Mouse (Mus musculus): ENCODE measurements around the gene Mavs.

Gene Mavs

DNA sequence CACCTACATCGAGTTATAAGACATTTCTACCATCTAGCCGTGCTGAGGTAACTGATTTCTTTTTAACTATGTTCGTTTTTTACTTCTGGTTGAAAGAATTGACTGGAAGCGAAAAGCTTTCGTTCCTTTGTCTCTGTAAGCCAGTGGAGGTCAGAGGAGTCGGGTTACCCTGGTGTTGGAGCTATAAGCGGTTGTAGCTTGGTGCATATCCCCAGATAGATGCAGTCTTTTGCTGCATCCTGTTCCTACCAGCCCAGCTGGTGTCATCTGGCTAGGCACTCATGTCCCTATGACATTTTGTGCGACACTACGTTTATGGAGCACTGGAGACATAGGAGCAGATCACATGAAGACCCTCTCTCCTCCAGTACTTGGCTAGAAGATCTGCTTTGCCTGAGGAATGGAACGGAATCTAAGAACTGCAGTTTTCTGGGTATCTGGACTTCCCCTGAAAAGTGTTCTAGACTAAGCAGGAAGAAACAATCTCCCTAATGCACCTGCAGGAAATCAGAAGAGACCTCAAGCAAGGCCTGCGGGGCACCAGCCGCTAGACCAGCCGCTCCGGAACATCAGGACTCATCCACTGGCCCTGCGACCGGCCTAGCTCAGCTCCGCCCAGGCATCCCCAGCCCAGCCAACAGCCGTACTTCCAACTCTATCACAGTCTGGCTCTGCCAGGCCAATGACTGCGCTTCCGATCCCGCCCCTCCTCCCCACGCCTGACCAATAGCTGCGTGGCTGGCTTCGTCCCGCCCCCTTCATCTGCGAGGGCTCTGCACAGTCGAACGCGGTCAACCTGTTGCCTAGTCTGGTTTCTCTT is at the start of gene Mavs:
Gene Mavs (plus strand): TSS at position 757 of the 820 bp plus-strand sequence.
- peak; percentile 92 to 94 for DNase-seq

DNA sequence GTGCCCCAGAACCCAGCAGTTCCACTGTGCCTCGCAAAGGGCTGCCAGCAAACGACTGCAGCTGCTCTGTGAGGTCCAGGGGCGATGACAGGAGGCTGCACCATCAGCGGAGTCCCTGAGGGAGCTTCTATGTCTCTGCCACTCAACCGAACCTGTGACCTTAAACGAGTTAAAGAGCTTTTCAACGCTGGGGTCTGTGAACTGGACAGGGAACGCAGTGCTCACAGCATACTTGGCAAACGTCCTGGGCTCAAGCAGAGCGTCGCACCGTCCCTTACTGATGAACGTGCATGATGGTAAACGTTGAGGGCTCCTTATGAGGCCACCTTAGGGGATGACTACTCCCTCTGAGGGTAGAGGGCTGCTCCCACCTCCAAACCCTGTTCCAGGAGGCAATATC is 47.5 kb upstream of the Mavs start:
- no peak for DNase-seq

DNA sequence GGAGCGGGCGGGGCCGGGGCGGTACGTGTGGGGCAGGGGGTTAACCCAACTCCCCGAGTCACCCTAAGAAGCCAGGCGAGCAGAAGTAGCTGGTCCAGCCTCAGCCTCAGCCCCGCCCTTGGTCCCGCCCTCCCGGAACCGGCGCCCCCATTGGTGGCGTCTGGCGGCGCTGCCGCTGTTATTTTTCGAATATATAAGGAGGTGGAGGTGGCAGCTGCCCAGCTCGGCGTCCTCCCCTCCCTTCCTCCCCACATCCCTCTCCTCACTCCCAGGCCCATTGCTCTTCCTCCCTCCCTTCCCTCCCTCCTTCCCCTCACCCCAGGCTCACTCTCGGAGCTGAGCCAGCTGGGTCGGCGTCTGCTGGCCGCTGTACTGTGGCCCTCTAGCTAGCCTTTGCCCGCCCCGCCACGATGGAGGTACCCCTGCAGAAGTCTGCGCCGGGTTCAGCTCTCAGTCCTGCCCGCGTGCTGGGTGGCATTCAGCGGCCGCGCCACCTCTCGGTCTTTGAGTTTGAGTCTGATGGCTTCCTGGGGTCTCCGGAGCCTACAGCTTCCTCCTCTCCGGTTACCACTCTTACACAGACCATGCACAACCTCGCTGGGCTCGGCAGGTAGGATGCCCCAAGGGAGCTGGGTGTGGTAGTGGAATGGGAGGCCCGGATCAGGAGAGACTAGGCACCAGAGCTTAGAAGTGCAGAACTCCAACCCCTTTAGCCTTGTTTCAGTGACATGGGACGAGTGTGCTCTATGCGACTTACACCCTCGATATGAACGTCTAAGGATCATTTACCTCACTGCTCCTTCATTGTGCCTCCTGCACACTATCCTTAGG is 46.9 kb upstream of the Mavs start, which contains the start of the genes Cdc25b and Spef1:
Gene Cdc25b (plus strand): TSS at position 179 of the 831 bp plus-strand sequence.
Gene Spef1 (minus strand): TSS at position 512 of the 831 bp plus-strand sequence.
- DNase-seq = peak; percentile 91 to 92

DNA sequence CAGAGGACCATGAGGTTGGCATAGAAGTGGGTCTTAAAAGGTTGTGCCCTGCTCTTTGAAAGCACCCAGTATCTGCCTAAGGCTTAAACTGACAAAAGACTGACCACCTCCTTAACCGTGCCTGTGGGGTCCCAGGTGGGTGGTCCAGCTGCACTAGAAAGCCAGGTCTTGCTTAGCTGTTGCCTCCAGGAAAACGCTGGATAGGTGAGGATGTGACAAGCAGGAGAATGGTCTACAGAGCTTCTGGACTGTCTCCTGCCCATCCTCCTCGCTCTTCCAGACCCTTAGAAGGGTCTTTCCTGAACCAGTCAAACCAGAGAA is 46.3 kb upstream of the Mavs start:
- DNase-seq = no peak

DNA sequence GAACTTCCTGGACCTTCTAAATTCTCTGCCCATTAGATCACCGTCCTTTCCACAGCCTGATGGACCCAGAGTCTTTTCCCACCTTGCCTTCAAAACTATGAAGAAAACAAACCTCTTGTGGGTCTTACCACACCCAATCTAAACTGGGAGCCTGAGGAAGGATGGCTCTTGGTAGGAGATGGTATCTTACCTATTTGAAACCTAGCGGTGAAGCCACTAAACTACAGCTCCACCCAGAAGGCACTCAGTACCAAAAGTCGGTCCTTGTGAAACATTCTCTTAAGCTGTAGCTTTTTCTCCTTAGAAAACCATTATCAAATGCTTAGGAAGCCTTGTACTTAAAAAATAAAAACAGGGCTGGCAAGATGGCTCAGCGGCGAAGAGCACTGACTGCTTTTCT is 45.6 kb upstream of the Mavs start:
- no peak for DNase-seq

DNA sequence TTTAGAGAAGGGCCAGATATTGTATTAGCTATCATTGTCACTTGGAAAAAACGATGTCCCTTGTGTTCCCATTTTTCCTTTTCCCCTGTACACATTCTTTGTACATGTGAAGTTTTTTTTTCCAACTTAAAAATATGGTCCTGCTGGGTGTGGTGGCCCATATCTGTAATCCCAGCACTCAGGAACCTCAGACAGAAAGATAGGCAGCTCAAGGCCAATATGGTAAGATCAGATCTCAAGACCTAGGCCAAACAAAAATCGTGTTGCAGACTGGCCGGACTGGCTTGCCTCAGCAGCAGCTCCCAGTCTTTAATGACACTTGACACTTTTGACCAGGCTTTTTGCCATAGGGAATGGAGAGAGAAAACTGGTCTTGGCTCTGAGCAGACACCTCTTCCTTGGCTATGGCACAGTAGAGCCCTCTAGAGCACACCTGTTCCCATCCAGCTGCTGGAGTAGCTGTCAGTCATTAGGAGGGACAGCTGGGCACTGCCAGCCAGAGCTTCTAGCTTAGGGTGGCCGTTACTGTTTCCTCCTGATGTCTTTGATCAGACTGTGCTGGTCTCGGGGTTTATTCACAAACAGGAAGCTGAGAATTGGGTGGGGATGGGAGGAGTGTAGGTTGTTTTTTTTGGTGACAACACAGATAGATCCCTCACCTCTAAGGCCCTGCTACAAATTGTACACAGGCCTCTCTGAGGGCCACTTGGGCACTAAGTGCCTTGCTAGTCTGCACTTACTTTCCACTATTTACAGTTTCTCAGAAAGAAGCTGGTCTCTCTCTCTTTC is 44.1 kb upstream of the Mavs start:
- DNase-seq = peak; percentile 26 to 35

DNA sequence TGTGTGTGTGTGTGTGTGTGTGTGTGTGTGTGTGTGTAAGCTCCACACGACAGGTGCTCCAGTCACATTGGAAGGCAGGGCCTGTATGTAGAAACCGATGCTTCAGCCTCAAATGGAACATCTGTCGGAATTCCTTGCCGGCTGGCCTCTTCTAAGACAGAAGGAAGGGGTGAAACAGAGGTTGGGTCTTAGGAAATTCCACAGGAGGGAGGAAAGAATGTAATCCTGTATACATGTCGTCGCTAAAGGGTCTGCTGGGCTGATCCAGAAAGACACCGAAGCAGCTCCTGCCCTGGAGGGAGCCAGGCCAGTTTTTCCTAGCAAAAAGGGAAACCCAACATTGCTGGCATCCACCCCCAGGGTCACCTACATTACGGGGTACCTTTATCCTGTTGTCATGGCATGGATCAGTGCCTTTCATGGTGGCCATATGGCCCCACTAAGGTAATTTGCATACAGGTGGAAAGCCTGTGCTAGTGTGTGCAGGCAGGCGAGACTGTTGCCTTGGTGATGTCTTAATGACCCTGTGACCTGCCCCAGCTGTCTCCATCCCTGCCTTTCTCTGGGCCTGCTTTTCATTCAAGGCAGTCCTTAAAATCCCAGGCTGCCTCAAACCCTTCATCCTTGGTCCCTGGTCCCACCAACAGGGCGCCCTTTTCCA is 43.4 kb upstream of the Mavs start:
- peak; percentile 64 to 68 for DNase-seq

DNA sequence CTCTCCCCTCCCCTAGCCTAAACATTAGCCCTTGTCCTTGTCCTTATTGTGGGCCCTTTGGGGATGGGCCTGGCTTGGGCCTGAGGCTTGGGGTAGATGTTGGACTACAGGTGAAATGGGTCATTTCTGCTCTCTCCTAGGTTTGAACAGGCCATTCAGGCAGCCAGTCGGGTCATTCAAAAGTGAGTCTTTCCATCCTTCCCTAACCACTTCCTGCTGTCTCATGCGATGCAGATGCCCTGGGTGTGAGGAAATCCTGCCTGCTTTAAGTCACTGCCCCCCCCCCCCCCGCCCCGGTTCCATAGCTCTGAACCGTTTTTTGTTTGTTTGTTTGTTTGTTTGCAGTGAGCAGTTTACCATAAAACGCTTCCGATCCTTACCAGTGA is 42.9 kb upstream of the Mavs start:
- no peak for DNase-seq

DNA sequence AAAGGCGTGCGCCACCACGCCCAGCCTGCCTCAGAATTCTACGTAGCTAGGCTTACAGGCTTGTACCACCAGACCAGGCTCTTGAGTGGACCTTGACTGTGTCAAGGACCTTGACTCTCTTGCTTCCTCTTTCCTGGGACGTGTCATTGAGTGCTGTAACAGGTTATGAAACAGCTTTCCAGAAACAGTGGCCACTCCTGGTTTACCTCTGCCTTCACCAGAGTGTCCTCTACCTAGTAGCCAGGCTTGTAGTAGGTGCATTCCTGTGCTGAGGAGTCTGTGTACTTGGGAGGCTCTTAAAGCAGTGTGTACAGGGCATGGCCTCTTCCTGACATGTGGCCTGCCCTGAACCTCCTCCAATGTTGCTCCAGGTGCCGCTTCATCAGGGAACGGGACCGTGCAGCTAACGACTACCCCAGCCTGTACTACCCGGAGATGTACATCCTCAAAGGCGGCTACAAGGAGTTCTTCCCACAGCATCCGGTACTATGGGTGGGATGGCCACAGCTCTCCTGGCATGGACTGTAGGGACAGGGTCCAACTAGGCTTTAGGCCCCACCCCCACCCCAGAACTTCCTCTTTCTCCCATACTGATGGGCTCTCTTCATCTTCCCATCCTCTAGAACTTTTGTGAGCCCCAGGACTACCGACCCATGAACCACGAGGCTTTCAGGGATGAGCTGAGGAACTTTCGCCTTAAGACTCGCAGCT is 37.1 kb upstream of the Mavs start:
- DNase-seq = no peak

DNA sequence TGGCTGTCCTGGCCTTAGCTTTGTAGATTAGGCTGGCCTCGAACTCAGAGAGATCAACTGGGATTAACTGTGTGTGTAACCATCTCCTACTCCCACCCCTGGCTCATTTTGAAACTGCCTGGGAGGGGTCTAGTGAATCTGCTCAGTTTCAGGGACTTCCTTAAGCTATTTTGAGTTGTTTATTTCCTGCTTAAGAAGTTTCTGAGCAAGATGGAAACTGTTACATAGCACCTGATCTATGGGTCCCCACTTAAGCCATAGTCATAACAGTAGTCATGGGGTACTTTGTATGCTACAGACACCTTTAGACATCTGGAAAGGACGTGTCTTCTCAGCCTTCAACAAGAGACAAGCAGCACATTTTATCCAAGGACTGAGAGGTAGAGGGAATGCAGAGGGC is 33.2 kb upstream of the Mavs start:
- no peak for DNase-seq

DNA sequence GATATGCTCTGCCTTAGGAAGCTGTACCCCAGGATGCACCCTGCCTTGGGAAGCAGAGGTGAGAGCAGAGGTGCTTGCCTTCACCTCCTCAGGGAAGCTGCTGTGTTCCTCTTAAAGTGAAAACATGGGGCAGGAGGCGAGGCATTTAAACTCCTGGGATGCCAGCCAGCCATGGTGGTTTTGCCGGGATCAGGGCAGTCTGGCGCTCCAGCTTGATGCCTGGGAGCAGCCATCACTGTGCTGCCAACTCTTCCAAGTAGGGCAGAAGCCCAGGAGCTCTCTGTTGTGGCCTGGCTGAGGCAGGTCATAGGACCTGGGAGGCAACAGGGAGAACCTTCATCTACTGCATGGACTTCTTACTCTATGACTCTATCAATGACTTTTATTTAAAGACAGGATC is 32.6 kb upstream of the Mavs start:
- no peak for DNase-seq

DNA sequence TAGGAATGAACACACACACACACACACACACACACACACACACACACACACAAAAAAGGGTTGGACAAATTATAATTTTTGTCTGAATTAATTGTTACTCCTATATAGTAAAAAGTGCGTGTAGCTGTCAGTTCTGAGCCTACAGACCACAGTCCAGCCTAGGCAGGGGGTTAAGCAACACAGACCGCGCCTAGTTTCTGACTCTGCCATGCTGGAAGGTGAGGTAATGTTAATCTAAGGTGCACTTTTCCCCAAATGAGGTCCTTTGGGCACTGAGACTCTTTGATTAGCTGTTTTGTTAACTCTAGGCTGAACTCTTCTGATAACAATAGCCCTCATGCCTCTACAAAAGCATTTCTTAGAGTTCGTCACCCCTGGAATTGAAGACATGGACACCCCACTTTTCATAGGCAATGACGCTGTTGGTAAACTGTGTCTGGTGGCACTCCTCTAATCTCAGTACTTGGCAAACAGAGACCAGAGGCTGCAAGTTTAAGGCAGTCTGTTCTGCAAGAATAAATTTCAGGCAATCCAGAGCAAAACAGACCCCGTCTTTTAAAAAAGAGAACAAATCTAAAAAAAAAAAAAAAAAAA is 29.9 kb upstream of the Mavs start:
- DNase-seq = no peak

DNA sequence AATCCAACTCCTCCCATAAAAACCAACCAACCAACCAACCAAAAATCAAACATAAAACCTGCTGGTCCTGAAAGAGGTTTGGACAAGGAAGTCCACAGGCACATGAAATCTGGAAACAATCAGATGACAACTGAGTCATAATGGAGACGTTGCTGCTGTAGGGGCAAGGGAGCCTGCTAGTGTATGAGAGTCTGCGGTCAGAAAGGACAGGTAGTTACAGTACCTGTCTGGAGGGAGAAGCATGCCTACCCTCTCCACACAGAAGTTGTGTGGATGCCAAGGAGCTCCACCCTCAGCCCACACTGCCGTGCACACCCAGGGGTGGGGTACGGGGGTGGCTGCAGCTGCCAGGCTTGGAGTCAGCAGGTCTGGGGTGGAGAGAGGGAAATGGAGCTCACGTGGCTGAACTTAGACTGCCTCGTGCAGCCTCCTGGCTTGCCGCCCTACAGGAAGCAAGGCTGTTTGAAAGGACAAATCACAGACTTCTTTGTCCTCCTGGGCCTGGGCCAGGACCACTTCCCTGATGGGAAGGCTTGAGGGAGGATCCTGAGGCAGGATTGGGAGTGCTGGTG is 29.4 kb upstream of the Mavs start:
- no peak for DNase-seq

DNA sequence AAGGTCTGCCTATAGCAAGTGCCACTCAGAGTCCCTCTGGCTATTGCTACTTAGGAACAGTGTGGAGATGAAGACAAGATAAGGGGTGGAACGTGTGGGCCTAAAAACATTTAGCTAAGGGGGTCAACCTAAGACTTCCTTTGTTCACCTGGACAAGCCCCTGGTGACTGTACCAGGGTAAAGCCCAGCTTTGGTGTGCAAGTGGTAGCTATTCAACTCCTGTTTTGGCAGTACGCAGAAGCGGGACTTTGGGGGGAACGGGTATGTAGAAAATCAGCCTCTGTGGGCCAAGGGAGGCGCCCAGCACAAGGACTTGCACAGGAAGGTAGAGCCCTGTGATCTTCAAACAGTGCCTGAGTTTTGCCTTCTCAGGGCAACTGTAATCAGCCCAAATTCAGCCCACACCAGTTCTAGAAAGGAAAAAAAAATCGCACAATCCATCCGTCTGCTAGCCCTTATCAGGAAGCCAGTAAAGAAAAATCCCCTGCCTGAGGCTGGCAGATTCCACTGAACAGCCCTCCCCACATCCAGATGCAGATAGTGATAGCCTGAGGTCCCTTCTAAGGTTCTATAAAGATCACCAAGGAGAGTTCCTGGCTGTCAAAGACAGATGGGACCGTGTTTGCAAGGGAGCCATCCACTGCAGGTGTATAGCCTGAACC is 28.2 kb upstream of the Mavs start:
- DNase-seq = no peak

DNA sequence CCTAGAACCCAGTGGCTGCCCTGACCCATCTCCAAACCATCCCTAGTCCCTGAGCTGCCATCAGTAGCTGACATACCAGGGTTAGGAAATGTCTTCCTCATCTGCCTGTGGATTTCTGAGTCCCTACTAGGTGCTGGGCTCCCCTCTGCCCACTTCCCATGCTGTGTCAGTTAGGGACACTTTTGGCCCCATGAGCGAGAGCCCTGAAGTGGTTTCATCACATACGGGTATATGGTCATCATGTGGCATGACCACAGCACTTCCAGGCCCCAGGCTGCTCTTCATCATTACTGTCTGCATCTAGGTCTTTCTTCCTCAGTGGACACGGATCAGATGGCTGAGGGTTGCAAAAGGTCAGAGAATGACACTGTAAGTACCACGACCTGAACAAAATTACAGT is 27.1 kb upstream of the Mavs start, which contains the start of gene Ap5s1:
Gene Ap5s1 (plus strand): TSS at position 301 of the 400 bp plus-strand sequence.
- DNase-seq = no peak

DNA sequence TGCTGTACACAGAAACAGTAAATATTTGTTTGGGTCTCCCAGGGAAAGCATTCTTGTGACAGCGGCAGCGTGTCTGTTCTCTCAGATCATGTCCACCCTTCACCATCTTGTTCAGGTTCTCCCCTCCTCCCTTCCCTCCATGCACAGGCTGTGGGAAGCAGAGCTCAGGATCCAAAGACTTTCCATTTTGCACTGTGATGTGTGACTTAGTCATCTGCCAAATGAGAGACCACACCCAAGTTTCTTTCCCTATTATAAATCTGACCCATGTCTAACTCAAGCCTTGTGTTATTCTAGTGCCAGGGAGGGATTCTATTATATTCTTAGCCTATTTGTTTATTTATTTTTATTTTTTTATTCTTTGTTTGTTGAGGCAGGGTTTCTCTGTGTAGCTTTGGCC is 25.5 kb upstream of the Mavs start:
- DNase-seq = no peak

DNA sequence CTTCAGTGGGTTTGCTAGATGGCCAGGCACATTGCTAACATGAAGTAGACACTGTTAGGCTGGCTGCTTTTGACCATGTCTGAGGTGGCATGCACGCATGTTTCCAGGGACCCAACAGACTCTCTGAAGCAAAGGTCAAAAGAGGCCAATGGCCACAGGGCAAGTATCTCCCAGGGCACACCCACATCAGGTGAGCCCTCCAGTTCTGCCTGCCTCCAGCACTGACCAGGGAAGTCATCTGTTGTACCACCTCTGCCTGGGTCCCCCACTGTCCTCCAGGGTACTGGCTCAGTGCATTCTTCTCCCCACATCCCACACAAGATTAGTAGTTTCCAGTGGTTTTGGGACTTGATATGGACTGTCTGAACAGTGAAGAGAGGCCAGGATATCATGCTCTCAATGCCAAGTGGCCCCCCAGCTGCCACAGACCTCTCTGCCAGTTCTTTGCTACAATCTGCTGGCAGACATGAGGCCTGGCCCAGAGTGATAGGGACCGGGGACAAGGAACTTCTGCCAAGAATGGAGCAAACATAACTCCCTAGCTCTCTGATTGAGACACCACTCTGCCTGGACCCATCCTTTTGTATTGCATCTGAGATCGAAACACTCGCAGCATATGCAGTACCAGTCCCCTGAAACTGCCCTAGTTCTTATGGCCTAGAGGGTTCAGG is 24.6 kb upstream of the Mavs start:
- DNase-seq = peak in 1 of 2 experiments; percentile 8

DNA sequence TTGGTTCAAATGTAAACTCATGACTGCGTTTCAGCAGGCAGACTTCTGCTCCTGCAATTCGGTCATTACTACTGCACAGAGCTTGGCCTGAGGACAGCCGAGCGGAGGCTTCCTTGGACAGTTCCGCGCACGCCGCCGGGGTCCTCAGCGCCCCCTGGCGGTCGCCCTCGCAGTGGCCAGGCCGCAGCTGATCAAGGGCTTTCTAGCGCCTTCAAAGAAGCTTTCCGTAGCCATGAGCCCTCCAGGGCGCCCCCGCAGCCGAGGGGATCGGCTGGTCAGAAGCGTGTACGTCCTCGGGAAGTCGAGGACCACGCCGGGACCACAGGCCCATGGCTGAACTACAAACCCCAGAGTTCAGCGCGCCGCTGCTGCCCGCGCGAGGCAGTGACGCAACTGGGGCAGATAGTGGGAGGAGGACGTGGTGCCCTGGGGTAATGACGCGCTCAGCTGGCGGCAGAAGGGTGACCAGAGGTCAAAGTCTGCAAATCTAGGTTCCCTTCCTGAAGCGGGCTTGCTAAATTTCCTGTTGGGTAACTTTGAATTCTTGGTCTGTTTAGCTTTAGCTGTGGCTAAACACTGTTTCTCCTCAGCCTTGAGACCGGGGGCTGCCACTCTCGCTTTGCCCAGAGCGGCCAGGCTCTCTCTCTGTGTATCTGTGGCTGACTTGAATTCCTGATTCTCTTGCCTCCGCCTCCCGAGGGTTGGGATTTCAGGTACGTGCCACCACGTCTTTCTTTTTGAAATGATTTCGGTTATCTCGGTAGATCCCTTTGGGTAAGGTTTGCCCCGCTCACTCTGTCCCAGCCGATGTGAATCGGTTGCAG is 23.7 kb upstream of the Mavs start:
- DNase-seq = peak; percentile 95 to 96

DNA sequence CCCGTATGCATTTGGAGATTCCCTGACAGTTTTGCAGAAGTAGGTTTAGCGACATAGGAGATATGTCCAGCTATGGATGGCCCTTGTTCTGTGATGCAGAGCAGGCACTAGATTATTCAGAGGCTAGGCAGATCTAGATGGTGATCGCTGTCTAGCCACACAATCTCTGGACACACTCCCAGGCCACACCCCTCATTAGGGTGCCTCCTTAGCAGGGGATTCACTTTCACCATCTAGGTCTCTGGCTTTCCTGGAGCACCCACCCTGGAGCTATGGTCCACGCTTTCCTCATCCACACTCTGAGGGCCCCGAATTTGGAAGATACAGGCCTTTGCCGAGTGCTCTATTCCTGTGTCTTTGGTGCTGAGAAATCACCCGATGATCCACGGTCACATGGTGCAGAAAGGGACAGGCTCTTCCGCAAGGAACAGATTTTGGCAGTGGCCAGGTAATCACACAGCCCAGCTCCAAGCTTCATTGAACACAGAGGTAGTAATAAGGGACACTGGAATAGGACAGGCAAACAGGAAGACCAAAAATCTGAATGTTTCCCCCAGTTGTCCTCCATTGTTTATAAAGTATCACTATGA is 22.7 kb upstream of the Mavs start:
- no peak for DNase-seq
